Mouse (Mus musculus) embryonic facial prominence, embryonic 10.5 days (tissue): Measurements from ENCODE around the gene Apoa2. TPM values are rescaled to one million over a fixed set of nuclear protein-coding genes. Genes with fewer than 3 reads are reported as not detected.

Experiments used
- DNase-seq: peaks from one replicate; pipeline ENCODE4 v3.0.0-alpha.2; 2017; ENCODE audit warnings: low spot score
- H3K27ac ChIP-seq: fragments of 300-500 bp; sonication (generic); replicated peaks from 2 replicates; pipeline ENCODE4 v1.5.1; 2016; ENCODE audit warnings: mild to moderate bottlenecking
- H3K27me3 ChIP-seq: fragments of 300-500 bp; sonication (generic); replicated peaks from 2 replicates; pipeline ENCODE4 v1.6.1; 2016; ENCODE audit warnings: low read depth, mild to moderate bottlenecking; ENCODE audit not compliant: poor library complexity, severe bottlenecking
- H3K36me3 ChIP-seq: fragments of 300-500 bp; sonication (generic); replicated peaks from 2 replicates; pipeline ENCODE4 v1.6.1; 2016; ENCODE audit warnings: mild to moderate bottlenecking, moderate library complexity
- H3K4me1 ChIP-seq: fragments of 300-500 bp; sonication (generic); 2 replicates; pipeline ENCODE4 v1.6.1; 2016
- H3K4me3 ChIP-seq: fragments of 300-500 bp; sonication (generic); 2 replicates; pipeline ENCODE4 v1.5.1; 2016; ENCODE audit warnings: mild to moderate bottlenecking, moderate library complexity
- H3K9me3 ChIP-seq: fragments of 300-500 bp; sonication (generic); 2 replicates; pipeline ENCODE4 v1.6.1; 2016; ENCODE audit warnings: mild to moderate bottlenecking
- WGBS: fragments of 180-500 bp; shearing (Covaris S2); methylation state at CpG from one replicate; pipeline ENCODE4 v1.1.7; 2016; 5-methylcytosine and 5-hydroxymethylcytosine counted together
- polyA plus RNA-seq: library from polyadenylated mRNA; unstranded; fragments of >200 nt; fragmentation: Nextera tagmentation; extraction: Ambion mirVana; gene quantifications from 2 replicates; pipeline ENCODE4 v1.2.1, GENCODE M21; 2016

Gene Apoa2
- polyA plus RNA-seq, 1 experiment from 2014 or later: 2.7 TPM

GRCm38 (mm10) chr1:171246709-171247452, 22.0 kb downstream of the Apoa2 start:
- no peaks in the 10 kb centered on the region for H3K27me3 ChIP-seq
- peaks cover 36% of the 10 kb centered on the region for H3K36me3 ChIP-seq
- H3K27ac ChIP-seq: peak overlapping the region; percentile 92
- no peaks in the 10 kb centered on the region for H3K9me3 ChIP-seq
- peak; percentile 99 for DNase-seq
- H3K4me3 ChIP-seq: peak overlapping the region; percentile 84
- H3K4me1 ChIP-seq: peaks cover 58% of the 10 kb centered on the region
- WGBS: under 1% methylated on average over 41 of the region's 41 CpGs

DNA sequence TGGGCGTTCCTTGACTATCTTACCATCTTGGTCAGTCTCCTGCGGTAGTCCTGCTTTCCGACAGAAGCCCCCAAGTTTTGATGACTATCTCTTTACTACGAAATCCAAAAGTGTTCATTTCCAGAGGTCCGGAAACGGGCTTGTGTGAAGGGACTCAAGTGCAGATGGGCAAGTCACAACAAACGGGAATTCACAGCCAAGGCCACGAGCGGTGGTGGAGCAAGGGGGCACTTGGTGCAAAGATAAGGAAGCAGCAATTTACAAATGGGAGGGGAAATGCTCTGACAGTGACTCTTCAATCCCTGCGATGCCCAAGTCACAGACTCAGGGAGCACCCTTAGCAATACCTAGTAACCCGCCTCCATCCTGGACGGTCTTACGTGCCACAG, 22.6 kb downstream of the Apoa2 start:
- H3K4me1 ChIP-seq: peaks cover 64% of the 10 kb centered on the region
- H3K4me3 ChIP-seq: peak overlapping the region; percentile 84
- no peaks in the 10 kb centered on the region for H3K27me3 ChIP-seq
- DNase-seq: no peak
- peak overlapping the region; percentile 92 for H3K27ac ChIP-seq
- H3K36me3 ChIP-seq: peaks cover 31% of the 10 kb centered on the region
- WGBS: 12% methylated on average over 13 of the region's 13 CpGs
- no peaks in the 10 kb centered on the region for H3K9me3 ChIP-seq

GRCm38 (mm10) chr1:171247916-171248315, 23.1 kb downstream of the Apoa2 start:
- peak overlapping the region; percentile 84 for H3K4me3 ChIP-seq
- no peaks in the 10 kb centered on the region for H3K27me3 ChIP-seq
- H3K36me3 ChIP-seq: peaks cover 29% of the 10 kb centered on the region
- H3K9me3 ChIP-seq: no peaks in the 10 kb centered on the region
- peak; percentile 21 for DNase-seq
- H3K27ac ChIP-seq: peak overlapping the region; percentile 92
- 21% methylated on average over 4 of the region's 4 CpGs for WGBS
- peaks cover 69% of the 10 kb centered on the region for H3K4me1 ChIP-seq

GRCm38 (mm10) chr1:171248386-171249226, 23.8 kb downstream of the Apoa2 start:
- peaks cover 28% of the 10 kb centered on the region for H3K36me3 ChIP-seq
- H3K4me1 ChIP-seq: peaks cover 73% of the 10 kb centered on the region
- H3K9me3 ChIP-seq: no peaks in the 10 kb centered on the region
- H3K27me3 ChIP-seq: no peaks in the 10 kb centered on the region
- peak overlapping the region; percentile 92 for H3K27ac ChIP-seq
- 22% methylated on average over 3 of the region's 3 CpGs for WGBS
- peak; percentile 29 for DNase-seq
- H3K4me3 ChIP-seq: peak overlapping the region; percentile 84; the same call in 1 of the 2 replicates

DNA sequence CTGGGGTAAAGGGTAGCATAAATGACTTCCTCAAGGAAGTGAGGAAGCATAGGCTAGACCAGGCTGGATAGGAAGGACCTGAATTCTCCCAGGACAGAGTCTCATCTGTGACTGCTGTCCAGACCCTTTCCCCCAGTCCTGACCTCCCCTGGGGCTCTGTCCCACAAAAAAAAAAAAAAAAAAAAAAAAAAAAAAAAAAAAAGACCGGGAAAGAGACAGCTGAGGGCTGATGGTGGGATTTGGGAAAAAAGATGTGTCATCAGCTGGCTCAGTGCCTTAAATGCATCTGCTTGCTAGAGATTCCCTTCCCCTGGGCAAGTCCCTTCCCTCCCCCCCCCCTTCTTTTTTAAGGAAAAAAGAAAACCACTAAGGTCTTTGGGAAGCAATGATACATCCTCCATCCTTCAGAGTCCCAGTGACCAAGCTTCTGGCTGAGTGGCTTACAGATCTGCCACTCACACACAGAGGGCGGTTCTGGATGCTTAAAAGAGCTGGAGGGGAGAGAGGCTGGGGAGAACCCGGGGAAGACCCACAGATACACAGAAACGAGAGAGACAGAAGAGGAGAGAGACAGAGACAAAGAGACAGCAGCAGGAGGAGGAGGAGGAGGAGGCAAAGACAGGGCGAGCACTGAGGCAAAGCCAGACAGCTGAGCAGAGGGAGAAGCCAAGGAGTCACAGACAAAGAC, 25.2 kb downstream of the Apoa2 start, which contains the start of gene Adamts4:
TSS of gene Adamts4 (plus strand) at position 509 of the 688 bp plus-strand sequence.
- peak; percentile 74 for DNase-seq
- H3K4me1 ChIP-seq: peaks cover 73% of the 10 kb centered on the region

GRCm38 (mm10) chr1:171250680-171251593, 26.1 kb downstream of the Apoa2 start, which contains the start of gene Ndufs2:
Ndufs2 (minus strand) TSS chr1:171251388.
- H3K4me1 ChIP-seq: peaks cover 67% of the 10 kb centered on the region
- 8% methylated on average over 26 of the region's 26 CpGs for WGBS
- H3K9me3 ChIP-seq: no peaks in the 10 kb centered on the region

More for the DNA sequence above, 25.2 kb downstream of the Apoa2 start, which contains the start of gene Adamts4:
- H3K4me3 ChIP-seq: peak within 1 kb of the TSS; percentile 61
- H3K27me3 ChIP-seq: no peaks in the 10 kb centered on the region
- peak within 1 kb of the TSS; percentile 92 for H3K27ac ChIP-seq
- 15% methylated on average over 5 of the region's 5 CpGs for WGBS
- H3K9me3 ChIP-seq: no peaks in the 10 kb centered on the region
- peaks cover 31% of the 10 kb centered on the region for H3K36me3 ChIP-seq

GRCm38 (mm10) chr1:171251594-171252324, 26.9 kb downstream of the Apoa2 start:
- no peaks in the 10 kb centered on the region for H3K27me3 ChIP-seq
- H3K27ac ChIP-seq: peak overlapping the region; percentile 88
- WGBS: 4% methylated on average over 13 of the region's 13 CpGs
- peak overlapping the region; percentile 61 for H3K4me3 ChIP-seq
- peak; percentile 69 for DNase-seq
- H3K9me3 ChIP-seq: no peaks in the 10 kb centered on the region
- H3K4me1 ChIP-seq: peaks cover 61% of the 10 kb centered on the region
- peaks cover 40% of the 10 kb centered on the region for H3K36me3 ChIP-seq

More at GRCm38 (mm10) chr1:171250680-171251593, 26.1 kb downstream of the Apoa2 start, which contains the start of gene Ndufs2:
- Histone ChIP-seq H3K4me3 (peak within 1 kb of the TSS; percentile 61), H3K27me3 (no peaks in the 10 kb centered on the region), H3K27ac (peak within 1 kb of the TSS; percentile 88), H3K36me3 (peaks cover 32% of the 10 kb centered on the region)
- DNase-seq: peak; percentile 71

DNA sequence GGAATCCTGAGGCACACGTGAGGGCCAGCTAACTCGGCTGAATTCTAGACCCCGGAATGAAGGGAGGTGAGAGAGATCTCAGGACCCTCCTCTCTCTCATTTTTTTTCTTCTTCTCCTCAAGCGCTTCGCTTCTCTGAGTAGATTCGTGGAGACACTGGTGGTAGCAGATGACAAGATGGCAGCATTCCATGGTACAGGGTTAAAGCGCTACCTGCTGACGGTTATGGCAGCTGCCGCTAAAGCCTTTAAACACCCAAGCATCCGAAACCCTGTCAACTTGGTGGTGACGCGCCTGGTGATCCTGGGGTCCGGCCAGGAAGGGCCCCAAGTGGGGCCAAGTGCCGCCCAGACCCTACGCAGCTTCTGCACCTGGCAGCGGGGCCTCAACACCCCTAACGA, 27.6 kb downstream of the Apoa2 start:
- H3K4me1 ChIP-seq: peaks cover 60% of the 10 kb centered on the region
- H3K27me3 ChIP-seq: no peaks in the 10 kb centered on the region
- DNase-seq: no peak
- no peaks in the 10 kb centered on the region for H3K9me3 ChIP-seq
- 40% methylated on average over 17 of the region's 17 CpGs for WGBS
- H3K27ac ChIP-seq: peak overlapping the region; percentile 88
- peak overlapping the region; percentile 61 for H3K4me3 ChIP-seq
- peaks cover 43% of the 10 kb centered on the region for H3K36me3 ChIP-seq

DNA sequence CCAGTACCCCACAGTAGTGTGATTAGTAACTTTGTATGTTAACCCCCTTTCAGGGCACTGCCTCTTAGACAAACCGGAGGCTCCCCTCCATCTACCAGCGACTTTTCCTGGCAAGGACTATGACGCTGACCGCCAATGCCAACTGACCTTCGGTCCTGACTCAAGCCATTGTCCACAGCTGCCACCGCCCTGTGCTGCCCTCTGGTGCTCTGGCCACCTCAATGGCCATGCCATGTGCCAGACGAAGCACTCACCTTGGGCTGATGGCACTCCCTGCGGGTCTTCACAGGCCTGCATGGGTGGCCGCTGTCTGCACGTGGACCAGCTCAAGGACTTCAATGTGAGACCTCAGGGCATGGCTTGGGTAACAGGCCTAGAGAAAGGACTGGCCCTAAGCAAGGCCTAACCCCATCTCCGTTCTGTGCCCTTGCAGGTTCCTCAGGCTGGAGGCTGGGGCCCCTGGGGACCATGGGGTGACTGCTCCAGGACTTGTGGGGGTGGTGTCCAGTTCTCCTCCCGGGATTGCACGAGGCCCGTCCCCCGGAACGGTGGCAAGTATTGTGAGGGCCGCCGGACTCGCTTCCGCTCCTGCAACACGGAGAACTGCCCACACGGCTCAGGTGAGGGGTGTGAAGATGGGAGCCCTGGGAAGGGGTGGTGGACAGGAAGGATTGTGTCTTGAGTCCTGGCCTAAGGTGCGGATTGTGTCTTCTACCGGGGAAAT, 31.4 kb downstream of the Apoa2 start:
- peak overlapping the region; percentile 54 for H3K27ac ChIP-seq
- H3K4me1 ChIP-seq: peaks cover 21% of the 10 kb centered on the region
- peaks cover 66% of the 10 kb centered on the region for H3K36me3 ChIP-seq
- H3K9me3 ChIP-seq: no peaks in the 10 kb centered on the region
- DNase-seq: no peak
- WGBS: 91% methylated on average over 24 of the region's 24 CpGs
- no peaks in the 10 kb centered on the region for H3K27me3 ChIP-seq
- H3K4me3 ChIP-seq: no peak overlapping the region

DNA sequence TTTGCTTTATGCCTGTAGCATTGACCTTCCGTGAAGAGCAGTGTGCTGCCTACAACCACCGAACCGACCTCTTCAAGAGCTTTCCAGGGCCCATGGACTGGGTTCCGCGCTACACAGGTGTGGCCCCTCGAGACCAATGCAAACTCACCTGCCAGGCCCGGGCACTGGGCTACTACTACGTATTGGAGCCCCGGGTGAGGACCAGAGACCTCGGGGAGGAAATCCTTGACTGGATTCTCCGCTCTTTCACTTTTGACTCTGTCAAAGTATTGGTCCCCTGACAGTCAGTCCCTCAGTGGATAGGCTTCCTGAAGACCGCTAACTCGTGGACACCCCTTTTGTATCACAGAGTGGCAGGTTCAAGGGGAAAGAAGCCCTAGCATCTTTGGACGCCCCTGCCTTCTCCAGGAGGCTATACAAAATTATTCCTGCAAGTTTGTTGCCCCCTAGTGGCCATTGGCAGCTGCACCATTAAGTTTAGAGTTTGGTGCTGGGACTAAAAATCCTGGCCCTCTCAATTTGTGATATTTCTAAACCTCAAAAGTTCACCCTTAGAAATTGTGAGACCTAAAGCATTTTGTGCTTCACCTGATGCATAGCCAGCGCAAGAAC, 32.2 kb downstream of the Apoa2 start:
- Histone ChIP-seq H3K36me3 (peaks cover 66% of the 10 kb centered on the region), H3K9me3 (no peaks in the 10 kb centered on the region), H3K27me3 (no peaks in the 10 kb centered on the region), H3K4me1 (peaks cover 15% of the 10 kb centered on the region), H3K27ac (no peak overlapping the region), H3K4me3 (no peak overlapping the region)
- DNase-seq: peak; percentile 71
- WGBS: 67% methylated on average over 15 of the region's 15 CpGs
